Mouse (Mus musculus): ENCODE results near the gene Ap4m1. TPM values are rescaled to one million over a fixed set of nuclear protein-coding genes. Genes with fewer than 3 reads are reported as not detected.
A peak's percentile ranks its signal among the peaks of the same experiment; 100 is the strongest.

Ap4m1 gene
- 9.4 and 9.6 TPM in 2 replicates for polyA plus RNA-seq (2014; fragmentation: Nextera tagmentation; extraction: Ambion mirVana)

GRCm38 (mm10) chr5:138171695-138172491 lies at the start of gene Ap4m1, which contains the start of gene Mcm7:
Gene Ap4m1 (plus strand): TSS chr5:138172002.
Gene Mcm7 (minus strand): TSS chr5:138172422.
- no peaks in the 10 kb centered on the region for H3K9me3 ChIP-seq (ENCODE audit: control insufficient read depth, low read length)
- H3K27ac ChIP-seq (replicated peaks in 1 of 2; ENCODE audit: control insufficient read depth in 1 of 2, insufficient read depth in 1 of 2, low read depth in 2 of 2, low read length in 2 of 2) = peak within 1 kb of the TSS; percentile 91 to 95
- peak within 1 kb of the TSS; percentile 94 for H3K4me2 ChIP-seq (ENCODE audit: low read length)
- no peaks in the 10 kb centered on the region for H3K27me3 ChIP-seq (ENCODE audit: control insufficient read depth, insufficient read depth, low read length)
- H3K4me3 ChIP-seq (ENCODE audit: control insufficient read depth in 1 of 2, insufficient read depth in 1 of 2, low read depth in 1 of 2, low read length in 2 of 2) = peak within 1 kb of the TSS; percentile 63 to 75
- ATAC-seq (ENCODE audit: insufficient number of reproducible peaks, insufficient read depth, low FRiP score, low read depth) = peak; percentile 91
- H3K9ac ChIP-seq (ENCODE audit: low read length) = peak within 1 kb of the TSS; percentile 84
- H3K36me3 ChIP-seq (ENCODE audit: control insufficient read depth, insufficient read depth, low read length) = peaks cover 62% of the 10 kb centered on the region
- H3K4me1 ChIP-seq (ENCODE audit: control insufficient read depth in 2 of 2, insufficient read depth in 2 of 2, low read length in 2 of 2) = peaks cover 3 to 17% of the 10 kb centered on the region in 2 experiments; a peak in 3 of 4 replicates
- WGBS = under 1% methylated on average over 54 of the region's 54 CpGs

GRCm38 (mm10) chr5:138132425-138133064 lies 39.3 kb upstream of the Ap4m1 start:
- peaks cover 78% of the 10 kb centered on the region for H3K36me3 ChIP-seq (ENCODE audit: control insufficient read depth, insufficient read depth, low read length)

GRCm38 (mm10) chr5:138137257-138137656 lies 34.5 kb upstream of the Ap4m1 start:
- Histone ChIP-seq H3K4me3 (ENCODE audit: control insufficient read depth in 1 of 2, insufficient read depth in 1 of 2, low read depth in 1 of 2, low read length in 2 of 2) (no peak overlapping the region), H3K9ac (ENCODE audit: low read length) (no peak overlapping the region), H3K4me1 (ENCODE audit: control insufficient read depth in 2 of 2, insufficient read depth in 2 of 2, low read length in 2 of 2) (peaks cover 0 to 8% of the 10 kb centered on the region in 2 experiments; a peak in 1 of 4 replicates), H3K4me2 (ENCODE audit: low read length) (no peak overlapping the region), H3K36me3 (ENCODE audit: control insufficient read depth, insufficient read depth, low read length) (peaks cover 34% of the 10 kb centered on the region), H3K9me3 (ENCODE audit: control insufficient read depth, low read length) (no peaks in the 10 kb centered on the region), H3K27ac (replicated peaks in 1 of 2; ENCODE audit: control insufficient read depth in 1 of 2, insufficient read depth in 1 of 2, low read depth in 2 of 2, low read length in 2 of 2) (no peak overlapping the region; a peak in 1 of 4 replicates), H3K27me3 (ENCODE audit: control insufficient read depth, insufficient read depth, low read length) (no peaks in the 10 kb centered on the region)
- 56% methylated on average over 4 of the region's 4 CpGs for WGBS
- ATAC-seq (ENCODE audit: insufficient number of reproducible peaks, insufficient read depth, low FRiP score, low read depth) = no peak

More at GRCm38 (mm10) chr5:138132425-138133064, 39.3 kb upstream of the Ap4m1 start:
- no peak overlapping the region for H3K27ac ChIP-seq (replicated peaks in 1 of 2; ENCODE audit: control insufficient read depth in 1 of 2, insufficient read depth in 1 of 2, low read depth in 2 of 2, low read length in 2 of 2)
- no peak overlapping the region for H3K9ac ChIP-seq (ENCODE audit: low read length)
- 75% methylated on average over 5 of the region's 5 CpGs for WGBS
- H3K27me3 ChIP-seq (ENCODE audit: control insufficient read depth, insufficient read depth, low read length) = no peaks in the 10 kb centered on the region
- ATAC-seq (ENCODE audit: insufficient number of reproducible peaks, insufficient read depth, low FRiP score, low read depth) = no peak
- H3K4me1 ChIP-seq (ENCODE audit: control insufficient read depth in 2 of 2, insufficient read depth in 2 of 2, low read length in 2 of 2) = peaks cover 0 to 7% of the 10 kb centered on the region in 2 experiments; a peak in 1 of 4 replicates
- no peaks in the 10 kb centered on the region for H3K9me3 ChIP-seq (ENCODE audit: control insufficient read depth, low read length)
- no peak overlapping the region for H3K4me3 ChIP-seq (ENCODE audit: control insufficient read depth in 1 of 2, insufficient read depth in 1 of 2, low read depth in 1 of 2, low read length in 2 of 2)
- no peak overlapping the region for H3K4me2 ChIP-seq (ENCODE audit: low read length)

DNA sequence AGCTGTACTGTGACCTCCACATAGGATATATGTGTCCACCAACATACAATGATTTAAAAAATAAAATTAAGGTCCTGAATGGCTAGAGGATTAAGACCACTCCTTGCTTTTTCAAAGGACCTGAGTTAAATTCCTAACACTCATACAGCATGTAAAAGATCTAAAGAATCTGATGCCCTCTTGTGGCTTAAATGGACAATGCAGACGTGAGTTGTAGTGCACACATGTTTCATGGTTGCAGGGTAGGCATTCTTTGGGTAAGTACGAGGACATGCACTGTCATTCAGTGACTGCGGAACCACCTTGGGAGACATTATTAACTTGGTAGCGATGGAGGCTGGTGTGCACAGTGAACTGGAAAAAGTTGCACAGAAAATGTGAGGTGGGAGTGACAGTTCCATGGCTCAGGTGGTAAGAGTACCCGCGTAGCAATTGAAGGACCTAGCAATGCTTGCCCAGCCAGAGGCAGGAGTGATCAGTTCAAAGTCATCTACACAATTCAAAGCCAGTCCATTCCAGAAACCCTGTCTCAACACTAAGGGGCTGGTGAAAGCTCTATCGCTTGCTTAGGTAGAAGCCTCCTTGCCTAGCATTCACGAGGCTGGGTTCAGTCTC lies 33.8 kb upstream of the Ap4m1 start:
- Histone ChIP-seq H3K4me1 (ENCODE audit: control insufficient read depth in 2 of 2, insufficient read depth in 2 of 2, low read length in 2 of 2) (peaks cover 0 to 8% of the 10 kb centered on the region in 2 experiments; a peak in 1 of 4 replicates), H3K9ac (ENCODE audit: low read length) (no peak overlapping the region), H3K9me3 (ENCODE audit: control insufficient read depth, low read length) (no peaks in the 10 kb centered on the region), H3K36me3 (ENCODE audit: control insufficient read depth, insufficient read depth, low read length) (peaks cover 26% of the 10 kb centered on the region), H3K27me3 (ENCODE audit: control insufficient read depth, insufficient read depth, low read length) (no peaks in the 10 kb centered on the region), H3K4me2 (ENCODE audit: low read length) (no peak overlapping the region), H3K27ac (replicated peaks in 1 of 2; ENCODE audit: control insufficient read depth in 1 of 2, insufficient read depth in 1 of 2, low read depth in 2 of 2, low read length in 2 of 2) (no peak overlapping the region), H3K4me3 (ENCODE audit: control insufficient read depth in 1 of 2, insufficient read depth in 1 of 2, low read depth in 1 of 2, low read length in 2 of 2) (no peak overlapping the region)
- 57% methylated on average over 8 of the region's 8 CpGs for WGBS
- ATAC-seq (ENCODE audit: insufficient number of reproducible peaks, insufficient read depth, low FRiP score, low read depth) = no peak

GRCm38 (mm10) chr5:138138585-138138984 lies 33.2 kb upstream of the Ap4m1 start:
- Histone ChIP-seq H3K4me2 (ENCODE audit: low read length) (no peak overlapping the region), H3K4me3 (ENCODE audit: control insufficient read depth in 1 of 2, insufficient read depth in 1 of 2, low read depth in 1 of 2, low read length in 2 of 2) (no peak overlapping the region), H3K9ac (ENCODE audit: low read length) (no peak overlapping the region), H3K27me3 (ENCODE audit: control insufficient read depth, insufficient read depth, low read length) (no peaks in the 10 kb centered on the region), H3K4me1 (ENCODE audit: control insufficient read depth in 2 of 2, insufficient read depth in 2 of 2, low read length in 2 of 2) (peaks cover 0 to 8% of the 10 kb centered on the region in 2 experiments; a peak in 1 of 4 replicates), H3K9me3 (ENCODE audit: control insufficient read depth, low read length) (no peaks in the 10 kb centered on the region), H3K36me3 (ENCODE audit: control insufficient read depth, insufficient read depth, low read length) (peaks cover 25% of the 10 kb centered on the region), H3K27ac (replicated peaks in 1 of 2; ENCODE audit: control insufficient read depth in 1 of 2, insufficient read depth in 1 of 2, low read depth in 2 of 2, low read length in 2 of 2) (no peak overlapping the region)
- WGBS = 70% methylated on average over 4 of the region's 4 CpGs
- no peak for ATAC-seq (ENCODE audit: insufficient number of reproducible peaks, insufficient read depth, low FRiP score, low read depth)

DNA sequence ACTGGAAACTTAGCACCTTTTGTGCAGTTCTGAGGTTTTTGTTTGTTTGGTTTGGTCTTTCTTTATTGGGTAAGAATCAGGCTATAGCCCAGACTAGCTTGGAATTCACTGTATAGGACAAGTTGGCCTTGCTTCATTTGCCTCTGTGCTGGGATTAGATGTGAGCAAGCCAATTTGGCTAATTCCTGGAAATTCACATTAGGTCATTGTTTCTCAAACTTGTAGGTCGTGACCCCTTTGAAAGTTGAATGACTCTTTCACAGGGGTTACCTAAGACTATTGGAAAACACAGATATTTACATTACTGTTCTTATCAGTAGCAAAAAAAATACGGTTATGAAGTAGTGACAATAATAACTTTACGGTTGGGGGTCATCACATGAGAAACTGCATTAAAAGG lies 17.4 kb upstream of the Ap4m1 start:
- no peak for ATAC-seq (ENCODE audit: insufficient number of reproducible peaks, insufficient read depth, low FRiP score, low read depth)
- Histone ChIP-seq H3K27ac (replicated peaks in 1 of 2; ENCODE audit: control insufficient read depth in 1 of 2, insufficient read depth in 1 of 2, low read depth in 2 of 2, low read length in 2 of 2) (no peak overlapping the region), H3K4me3 (ENCODE audit: control insufficient read depth in 1 of 2, insufficient read depth in 1 of 2, low read depth in 1 of 2, low read length in 2 of 2) (peak overlapping the region in 1 of 2 experiments; percentile 62; a peak in 2 of 4 replicates), H3K9me3 (ENCODE audit: control insufficient read depth, low read length) (no peaks in the 10 kb centered on the region), H3K27me3 (ENCODE audit: control insufficient read depth, insufficient read depth, low read length) (no peaks in the 10 kb centered on the region), H3K9ac (ENCODE audit: low read length) (peak overlapping the region; percentile 94), H3K36me3 (ENCODE audit: control insufficient read depth, insufficient read depth, low read length) (peaks cover 30% of the 10 kb centered on the region), H3K4me1 (ENCODE audit: control insufficient read depth in 2 of 2, insufficient read depth in 2 of 2, low read length in 2 of 2) (peaks cover 0 to 5% of the 10 kb centered on the region in 2 experiments; a peak in 1 of 4 replicates), H3K4me2 (ENCODE audit: low read length) (peak overlapping the region; percentile 83)
- WGBS = 70% methylated on average over 3 of the region's 3 CpGs

GRCm38 (mm10) chr5:138155443-138155976 lies 16.3 kb upstream of the Ap4m1 start, which contains the start of gene Zfp113:
Gene Zfp113 (minus strand): TSS chr5:138155744.
- peak within 1 kb of the TSS; percentile 91 to 92 for H3K27ac ChIP-seq (replicated peaks in 1 of 2; ENCODE audit: control insufficient read depth in 1 of 2, insufficient read depth in 1 of 2, low read depth in 2 of 2, low read length in 2 of 2)
- peaks cover 24% of the 10 kb centered on the region for H3K36me3 ChIP-seq (ENCODE audit: control insufficient read depth, insufficient read depth, low read length)
- ATAC-seq (ENCODE audit: insufficient number of reproducible peaks, insufficient read depth, low FRiP score, low read depth) = peak; percentile 93
- WGBS = under 1% methylated on average over 31 of the region's 31 CpGs
- H3K9ac ChIP-seq (ENCODE audit: low read length) = peak within 1 kb of the TSS; percentile 94
- no peaks in the 10 kb centered on the region for H3K27me3 ChIP-seq (ENCODE audit: control insufficient read depth, insufficient read depth, low read length)
- H3K9me3 ChIP-seq (ENCODE audit: control insufficient read depth, low read length) = no peaks in the 10 kb centered on the region
- H3K4me2 ChIP-seq (ENCODE audit: low read length) = peak within 1 kb of the TSS; percentile 83
- H3K4me1 ChIP-seq (ENCODE audit: control insufficient read depth in 2 of 2, insufficient read depth in 2 of 2, low read length in 2 of 2) = peaks cover 0 to 7% of the 10 kb centered on the region in 2 experiments; a peak in 1 of 4 replicates
- peak within 1 kb of the TSS; percentile 62 to 69 for H3K4me3 ChIP-seq (ENCODE audit: control insufficient read depth in 1 of 2, insufficient read depth in 1 of 2, low read depth in 1 of 2, low read length in 2 of 2)
